Mouse (Mus musculus) left cerebral cortex, adult 9 months (tissue): ENCODE data around the gene Lrrc59.

Source experiments
- DNase-seq, 2 experiments: peaks; one replicate each; pipeline ENCODE4 v3.0.0; 2022; ENCODE audit warnings: low spot score in 2 of 2

Lrrc59 gene

GRCm38 (mm10) chr11:94629199-94629883 is at the start of gene Lrrc59:
Gene Lrrc59 (plus strand): TSS chr11:94629767.
- peak; percentile 77 to 95 for DNase-seq

GRCm38 (mm10) chr11:94580111-94580740 is 49.3 kb upstream of the Lrrc59 start:
- DNase-seq, result no peak

- DNase-seq, result no peak
These were observed 44.5 kb upstream of the Lrrc59 start for GRCm38 (mm10) chr11:94585091-94585490.

- no peak for DNase-seq
These were observed 42.1 kb upstream of the Lrrc59 start for GRCm38 (mm10) chr11:94587511-94587910.

- no peak for DNase-seq
These were observed 33.2 kb upstream of the Lrrc59 start for GRCm38 (mm10) chr11:94596311-94596852.

GRCm38 (mm10) chr11:94597319-94597718 is 32.2 kb upstream of the Lrrc59 start:
- DNase-seq, result no peak

GRCm38 (mm10) chr11:94598437-94599120 is 31.0 kb upstream of the Lrrc59 start:
- no peak for DNase-seq

- no peak for DNase-seq
These were observed 29.1 kb upstream of the Lrrc59 start for GRCm38 (mm10) chr11:94600447-94600846.

GRCm38 (mm10) chr11:94601321-94602281 is 28.0 kb upstream of the Lrrc59 start, which contains the start of gene Acsf2:
Gene Acsf2 (minus strand): TSS chr11:94601871.
- DNase-seq, result peak in 1 of 2 experiments; percentile 31

GRCm38 (mm10) chr11:94602356-94602955 is 27.1 kb upstream of the Lrrc59 start:
- DNase-seq, result no peak

GRCm38 (mm10) chr11:94610744-94611740 is 18.5 kb upstream of the Lrrc59 start:
- no peak for DNase-seq

GRCm38 (mm10) chr11:94614603-94615002 is 15.0 kb upstream of the Lrrc59 start:
- no peak for DNase-seq

GRCm38 (mm10) chr11:94615494-94615893 is 14.1 kb upstream of the Lrrc59 start:
- no peak for DNase-seq

GRCm38 (mm10) chr11:94617646-94618045 is 11.9 kb upstream of the Lrrc59 start:
- no peak for DNase-seq

- no peak for DNase-seq
These were observed 8.7 kb upstream of the Lrrc59 start for GRCm38 (mm10) chr11:94620766-94621457.

- DNase-seq, result no peak
These were observed 8.1 kb upstream of the Lrrc59 start for GRCm38 (mm10) chr11:94621458-94621852.

GRCm38 (mm10) chr11:94622162-94622561 is 7.4 kb upstream of the Lrrc59 start:
- DNase-seq, result no peak

GRCm38 (mm10) chr11:94629884-94630198 is 274 bp downstream of the Lrrc59 start:
- no peak for DNase-seq
